17 mouse cellular contexts compared by ENCODE assay signal in the genomic region with DNA sequence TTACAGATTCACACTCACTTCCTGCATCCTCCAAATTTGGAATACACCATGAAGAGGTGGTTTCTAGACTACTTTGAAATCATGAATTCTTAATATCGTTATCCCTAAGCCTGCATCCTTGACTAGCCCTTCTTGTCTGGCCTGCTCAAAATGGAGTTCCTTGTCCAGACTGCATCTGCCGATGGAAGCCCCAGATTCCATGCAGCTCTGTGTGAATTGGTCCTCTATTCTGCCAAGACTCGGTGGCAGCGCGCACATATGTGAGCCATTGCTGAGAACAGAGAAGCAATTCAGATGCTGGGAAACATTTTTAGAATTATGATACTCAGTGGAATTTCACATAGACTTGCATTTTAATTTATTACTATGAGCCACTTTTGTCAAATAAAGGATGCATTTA.
DNase-seq lines count a peak whose midpoint lies in the region; ATAC-seq lines count a peak whose summit lies in the region.
"Had no signal": no experiment of that assay in that cellular context is flagged by ENCODE, and none has a peak within 500 bp of the region (broad histone marks: within the 10 kb centered on the region; RNA-seq: fewer than 3 reads in every experiment).

No protein-coding gene starts in this region.

- 62% methylated on average over 5 of the region's 5 CpGs for WGBS in limb, embryonic 13.5 days

- no peak overlapping the region for H3K4me3 ChIP-seq in limb, embryonic 13.5 days
- H3K4me3 ChIP-seq: heart, embryonic 10.5 days; liver, embryonic 12.5 days; midbrain, embryonic 15.5 days had no signal

- no peak overlapping the region for H3K9ac ChIP-seq in limb, embryonic 13.5 days
- H3K9ac ChIP-seq: liver, embryonic 12.5 days; midbrain, embryonic 15.5 days had no signal

- DNase-seq in layer of hippocampus, adult 9-11 months: peak; percentile 15
- no peak for DNase-seq in layer of hippocampus, adult 8-10 months (ENCODE audit: low spot score in 2 of 2)
- peak; percentile 11 for DNase-seq in right cerebral cortex, adult 18-20 months
- no peak for DNase-seq in right cerebral cortex, postnatal 14 days
- DNase-seq in urinary bladder, postnatal 25 days (ENCODE audit: low spot score): no peak
- no peak for DNase-seq in gastrocnemius, adult 8-10 months (ENCODE audit: low spot score in 2 of 2)
- DNase-seq: adrenal gland, adult 2 months; cerebellum, adult 9-10 months; heart, postnatal 10 days; kidney, adult 8-10 months; kidney, postnatal 25 days; lung, adult 2 months; thymus, postnatal 36 days had no signal

- H3K9me3 ChIP-seq in limb, embryonic 13.5 days: no peaks in the 10 kb centered on the region
- H3K9me3 ChIP-seq: heart, embryonic 10.5 days; liver, embryonic 12.5 days; midbrain, embryonic 15.5 days had no signal

- ATAC-seq in limb, embryonic 13.5 days (ENCODE audit: low FRiP score, low read depth): peak; percentile 67
- ATAC-seq: liver, embryonic 12.5 days; midbrain, embryonic 15.5 days had no signal

- peak overlapping the region; percentile 55; the same call in 1 of the 2 replicates for H3K27ac ChIP-seq in limb, embryonic 13.5 days
- H3K27ac ChIP-seq: heart, embryonic 10.5 days; liver, embryonic 12.5 days; midbrain, embryonic 15.5 days had no signal

- no peak overlapping the region for H3K4me2 ChIP-seq in limb, embryonic 13.5 days (replicated peaks)
- H3K4me2 ChIP-seq: liver, embryonic 12.5 days; midbrain, embryonic 15.5 days had no signal

- peaks cover 4% of the 10 kb centered on the region; the same call in 1 of the 2 replicates for H3K4me1 ChIP-seq in limb, embryonic 13.5 days
- H3K4me1 ChIP-seq: heart, embryonic 10.5 days; liver, embryonic 12.5 days; midbrain, embryonic 15.5 days had no signal

- H3K36me3 ChIP-seq in limb, embryonic 13.5 days: no peaks in the 10 kb centered on the region
- H3K36me3 ChIP-seq: heart, embryonic 10.5 days; liver, embryonic 12.5 days; midbrain, embryonic 15.5 days had no signal

- H3K27me3 ChIP-seq in limb, embryonic 13.5 days: no peaks in the 10 kb centered on the region
- H3K27me3 ChIP-seq: liver, embryonic 12.5 days; midbrain, embryonic 15.5 days had no signal

Comparison
In these comparisons a context has a peak if more than half of its experiments do, and no peak if none do; other contexts are left out.
1. DNase-seq: peak in layer of hippocampus, adult 9-11 months (single experiment) and right cerebral cortex, adult 18-20 months (single experiment); none in layer of hippocampus, adult 8-10 months (0 of 2), right cerebral cortex, postnatal 14 days (single experiment), urinary bladder, postnatal 25 days (single experiment) and gastrocnemius, adult 8-10 months (0 of 2).